Mouse (Mus musculus) kidney, adult 2 months (tissue): ENCODE results near the gene Lrrc38.
A peak's percentile ranks its signal among the peaks of the same experiment; 100 is the strongest.

ENCODE experiments used
- CTCF ChIP-seq: fragments of 200-500 bp; conservative IDR thresholded peaks from 2 replicates; pipeline ENCODE4 v1.5.1; 2011; ENCODE audit warnings: low read depth, mild to moderate bottlenecking, control low read depth, low read length, moderate library complexity, mixed read lengths; ENCODE audit not compliant: insufficient read depth, insufficient read length
- POLR2A ChIP-seq: fragments of 200-500 bp; IDR thresholded peaks from one replicate; pipeline ENCODE4 v1.6.1; 2011; ENCODE audit warnings: low read depth, low read length, control low read depth

DNA sequence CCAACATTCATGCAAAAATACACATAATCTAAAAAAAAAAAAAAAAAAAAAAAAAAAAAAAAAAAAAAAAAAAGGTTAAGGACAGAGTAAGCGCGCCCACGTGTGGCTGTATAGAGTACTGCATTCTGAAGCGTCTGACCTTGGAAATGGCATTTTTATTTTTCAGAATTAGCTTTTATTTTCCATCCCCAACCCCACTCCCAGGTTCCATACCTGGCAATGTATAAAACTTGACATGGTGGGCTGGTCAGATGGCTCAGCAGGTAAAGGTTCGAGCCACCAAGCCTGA lies 31.1 kb downstream of the Lrrc38 start:
- peak; percentile 41 for TF ChIP-seq CTCF
- no peak for TF ChIP-seq POLR2A
